Mouse (Mus musculus) liver, embryonic 14.5 days (tissue): ENCODE measurements around the gene Aplp2. TPM values are rescaled to one million over a fixed set of nuclear protein-coding genes. Genes with fewer than 3 reads are reported as not detected.

Experiments used
- ATAC-seq: fragments of 200-750 bp; cut with Nextera tagmentation; 2 replicates; pipeline ENCODE4 v1.8.0; 2017; ENCODE audit warnings: moderate number of reproducible peaks, mild to moderate bottlenecking, moderate library complexity; ENCODE audit not compliant: insufficient read depth
- DNase-seq, 3 experiments: peaks; one replicate each; pipeline ENCODE4 v3.0.0-alpha.2; 2012 to 2013; ENCODE audit warnings: low read depth in 3 of 3, low spot score in 3 of 3
- H3K27ac ChIP-seq: fragments of 300-500 bp; sonication (generic); 2 replicates; pipeline ENCODE4 v1.5.1; 2014; ENCODE audit warnings: moderate library complexity, mild to moderate bottlenecking, control low read depth, inconsistent platforms
- H3K27me3 ChIP-seq: fragments of 300-500 bp; sonication (generic); 2 replicates; pipeline ENCODE4 v1.6.1; 2014; ENCODE audit warnings: mild to moderate bottlenecking, low read length, moderate library complexity; ENCODE audit not compliant: control insufficient read depth, insufficient read depth
- H3K36me3 ChIP-seq: fragments of 300-500 bp; sonication (generic); replicated peaks from 2 replicates; pipeline ENCODE4 v1.6.1; 2014; ENCODE audit warnings: low read depth; ENCODE audit not compliant: control insufficient read depth, insufficient read depth
- H3K4me1 ChIP-seq, 2 experiments: fragments of 200-500 bp in 1 of 2; fragments of 300-500 bp in 1 of 2; sonication (generic) in 1 of 2; replicated peaks; 2 replicates each; pipeline ENCODE4 v1.6.1; 2012 to 2014; ENCODE audit warnings: antibody characterized with exemption in 1 of 2, inconsistent platforms in 1 of 2, low read length in 1 of 2; ENCODE audit not compliant: control insufficient read depth in 2 of 2, insufficient read depth in 2 of 2
- H3K4me2 ChIP-seq: fragments of 300-500 bp; sonication (generic); 2 replicates; pipeline ENCODE4 v1.6.1; 2014; ENCODE audit warnings: low read depth, mild to moderate bottlenecking, control low read depth, moderate library complexity
- H3K4me3 ChIP-seq, 2 experiments: fragments of 200-500 bp in 1 of 2; fragments of 300-500 bp in 1 of 2; sonication (generic) in 1 of 2; 2 replicates each; pipeline ENCODE4 v1.5.1; 2012 to 2014; ENCODE audit warnings: low read depth in 2 of 2, low read length in 2 of 2, mild to moderate bottlenecking in 2 of 2, control low read depth in 1 of 2, inconsistent platforms in 1 of 2, moderate library complexity in 1 of 2; ENCODE audit not compliant: insufficient read depth in 1 of 2
- H3K9ac ChIP-seq: fragments of 300-500 bp; sonication (generic); replicated peaks from 2 replicates; pipeline ENCODE4 v1.6.1; 2014; ENCODE audit warnings: mild to moderate bottlenecking, control low read depth, moderate library complexity
- H3K9me3 ChIP-seq: fragments of 300-500 bp; sonication (generic); 2 replicates; pipeline ENCODE4 v1.6.1; 2016; ENCODE audit warnings: low read length, mixed read lengths; ENCODE audit not compliant: control insufficient read depth
- CTCF ChIP-seq: IDR thresholded peaks from 2 replicates; pipeline ENCODE4 v1.5.1; 2016; ENCODE audit warnings: antibody characterized with exemption, low read depth, control low read depth
- EP300 ChIP-seq: IDR thresholded peaks from 2 replicates; pipeline ENCODE4 v1.6.1; 2016; ENCODE audit warnings: antibody characterized with exemption, low read depth
- WGBS: fragments of 180-500 bp; shearing (Covaris S2); extraction: QIAGEN DNeasy Blood & Tissue Kit; methylation state at CpG from one replicate; pipeline ENCODE4 v1.1.7; 2014; ENCODE audit not compliant: insufficient replicate concordance; 5-methylcytosine and 5-hydroxymethylcytosine counted together
- polyA plus RNA-seq, 2 experiments: library from polyadenylated mRNA; depleted of rRNA in 1 of 2; stranded (reverse) in 1 of 2; unstranded in 1 of 2; fragments of >200 nt; fragmentation: Nextera tagmentation in 1 of 2; extraction: Ambion mirVana in 1 of 2; gene quantifications; 2 replicates each; pipeline versions ENCODE4 v1.2.1 to v1.2.3; 2012 to 2014

Gene Aplp2
- polyA plus RNA-seq, 2 experiments: 120 to 163 TPM

- Histone ChIP-seq H3K9ac (no peak overlapping the region), H3K4me1 (no peaks in the 10 kb centered on the region), H3K4me2 (no peak overlapping the region), H3K27ac (no peak overlapping the region), H3K4me3 (no peak overlapping the region), H3K36me3 (no peaks in the 10 kb centered on the region), H3K27me3 (no peaks in the 10 kb centered on the region), H3K9me3 (no peaks in the 10 kb centered on the region)
- no peak for DNase-seq
- no peak for ATAC-seq
- 72% methylated on average over 8 of the region's 8 CpGs for WGBS
- TF ChIP-seq CTCF (no peak), EP300 (no peak)
These were observed 103.2 kb downstream of the Aplp2 start for GRCm38 (mm10) chr9:31108464-31108863.

Other genes starting within 250 kb of the Aplp2 start
- 3.0 and 4.0 TPM in 2 replicates for gene Zbtb44, start 181.2 kb downstream of the Aplp2 start, polyA plus RNA-seq (2012; rRNA removed)
- gene Zbtb44, start 181.2 kb downstream of the Aplp2 start, polyA plus RNA-seq (2014; fragmentation: Nextera tagmentation; extraction: Ambion mirVana): 5.6 and 6.3 TPM in 2 replicates
- 0.22 and 0.37 TPM in 2 replicates for gene St14, start 80.0 kb downstream of the Aplp2 start, polyA plus RNA-seq (2012; rRNA removed)
- 0.14 and 0.33 TPM in 2 replicates for gene St14, start 80.0 kb downstream of the Aplp2 start, polyA plus RNA-seq (2014; fragmentation: Nextera tagmentation; extraction: Ambion mirVana)
- 4.0 and 4.9 TPM in 2 replicates for gene Prdm10, start 68.7 kb upstream of the Aplp2 start, polyA plus RNA-seq (2012; rRNA removed)
- gene Prdm10, start 68.7 kb upstream of the Aplp2 start, polyA plus RNA-seq (2014; fragmentation: Nextera tagmentation; extraction: Ambion mirVana): 2.3 and 2.7 TPM in 2 replicates
- 5.6 TPM in 2 replicates for gene Nfrkb, start 174.4 kb upstream of the Aplp2 start, polyA plus RNA-seq (2012; rRNA removed)
- gene Nfrkb, start 174.4 kb upstream of the Aplp2 start, polyA plus RNA-seq (2014; fragmentation: Nextera tagmentation; extraction: Ambion mirVana): 4.8 and 5.9 TPM in 2 replicates